Mouse (Mus musculus) lung, postnatal 0 days (tissue): ENCODE data around the gene Sike1. TPM values are rescaled to one million over a fixed set of nuclear protein-coding genes. Genes with fewer than 3 reads are reported as not detected.

Source experiments
- ATAC-seq: fragments of 200-750 bp; cut with Nextera tagmentation; 2 replicates; pipeline ENCODE4 v1.8.0; 2017; ENCODE audit warnings: moderate library complexity
- DNase-seq: peaks from one replicate; pipeline ENCODE4 v3.0.0-alpha.2; 2016; ENCODE audit warnings: low spot score
- H3K27ac ChIP-seq: fragments of 300-500 bp; sonication (generic); 2 replicates; pipeline ENCODE4 v1.5.1; 2014; ENCODE audit warnings: antibody characterized with exemption, mild to moderate bottlenecking, low read length, mixed read lengths
- H3K27me3 ChIP-seq: fragments of 300-500 bp; sonication (generic); replicated peaks from 2 replicates; pipeline ENCODE4 v1.6.1; 2014; ENCODE audit warnings: low read length, mixed read lengths; ENCODE audit not compliant: insufficient read depth
- H3K36me3 ChIP-seq: fragments of 300-500 bp; sonication (generic); 2 replicates; pipeline ENCODE4 v1.6.1; 2014; ENCODE audit warnings: low read length, mixed read lengths; ENCODE audit not compliant: insufficient read depth
- H3K4me1 ChIP-seq: fragments of 300-500 bp; sonication (generic); 2 replicates; pipeline ENCODE4 v1.6.1; 2014; ENCODE audit warnings: antibody characterized with exemption, low read depth, low read length, mixed read lengths; ENCODE audit not compliant: insufficient read depth
- H3K4me2 ChIP-seq: fragments of 300-500 bp; sonication (generic); replicated peaks from 2 replicates; pipeline ENCODE4 v1.6.1; 2014; ENCODE audit warnings: low read depth, mild to moderate bottlenecking, low read length, moderate library complexity, mixed read lengths
- H3K4me3 ChIP-seq: fragments of 300-500 bp; sonication (generic); 2 replicates; pipeline ENCODE4 v1.5.1; 2014; ENCODE audit warnings: low read depth, low read length
- H3K9ac ChIP-seq: fragments of 300-500 bp; sonication (generic); replicated peaks from 2 replicates; pipeline ENCODE4 v1.6.1; 2014; ENCODE audit warnings: low read depth, mild to moderate bottlenecking
- H3K9me3 ChIP-seq: fragments of 300-500 bp; sonication (generic); 2 replicates; pipeline ENCODE4 v1.6.1; 2016; ENCODE audit warnings: low read length, mixed read lengths
- CTCF ChIP-seq: IDR thresholded peaks from 2 replicates; pipeline ENCODE4 v1.5.1; 2016; ENCODE audit warnings: antibody characterized with exemption, mild to moderate bottlenecking
- EP300 ChIP-seq: IDR thresholded peaks from 2 replicates; pipeline ENCODE4 v1.6.1; 2016; ENCODE audit warnings: antibody characterized with exemption, mild to moderate bottlenecking, control low read depth
- WGBS: fragments of 180-500 bp; shearing (Covaris S2); extraction: QIAGEN DNeasy Blood & Tissue Kit; methylation state at CpG from one replicate; pipeline ENCODE4 v1.1.7; 2014; 5-methylcytosine and 5-hydroxymethylcytosine counted together
- polyA plus RNA-seq: library from polyadenylated mRNA; unstranded; fragments of >200 nt; fragmentation: Nextera tagmentation; extraction: Ambion mirVana; gene quantifications from 2 replicates; pipeline ENCODE4 v1.2.1, GENCODE M21; 2015

The Sike1 gene
- polyA plus RNA-seq, 1 experiment from 2014 or later: 56.3 TPM

GRCm38 (mm10) chr3:103019462-103019861 lies 24.0 kb downstream of the Sike1 start:
- WGBS: 79% methylated on average over 2 of the region's 2 CpGs

GRCm38 (mm10) chr3:103020249-103020942 lies 24.9 kb downstream of the Sike1 start, which contains the start of gene Csde1:
TSS of gene Csde1 (plus strand) at chr3:103020426.
- Histone ChIP-seq H3K4me2 (peak within 1 kb of the TSS; percentile 75), H3K36me3 (no peaks in the 10 kb centered on the region), H3K27ac (peak within 1 kb of the TSS; percentile 96), H3K9me3 (no peaks in the 10 kb centered on the region), H3K27me3 (no peaks in the 10 kb centered on the region), H3K4me3 (peak within 1 kb of the TSS; percentile 91), H3K4me1 (peaks cover 10% of the 10 kb centered on the region; the same call in 1 of the 2 replicates), H3K9ac (peak within 1 kb of the TSS; percentile 99)
- peak; percentile 38 for TF ChIP-seq CTCF
- peak; percentile 33; the same call in 1 of the 2 replicates for TF ChIP-seq EP300
- DNase-seq (peak; percentile 100), ATAC-seq (peak; percentile 97)
- WGBS: under 1% methylated on average over 55 of the region's 55 CpGs

More at GRCm38 (mm10) chr3:103019462-103019861, 24.0 kb downstream of the Sike1 start:
- ATAC-seq (no peak), DNase-seq (no peak)
- Histone ChIP-seq H3K4me2 (peak overlapping the region; percentile 23; the same call in 1 of the 2 replicates), H3K9me3 (no peaks in the 10 kb centered on the region), H3K9ac (no peak overlapping the region), H3K36me3 (no peaks in the 10 kb centered on the region), H3K27me3 (no peaks in the 10 kb centered on the region), H3K4me1 (peaks cover 10% of the 10 kb centered on the region; the same call in 1 of the 2 replicates), H3K4me3 (peak overlapping the region; percentile 91; the same call in 1 of the 2 replicates), H3K27ac (peak overlapping the region; percentile 96)
- TF ChIP-seq EP300 (0 out of 2 replicates have a peak, but pooled peaks have one; percentile 8), CTCF (no peak)

- DNase-seq (peak; percentile 97), ATAC-seq (peak; percentile 91)
- Histone ChIP-seq H3K36me3 (no peaks in the 10 kb centered on the region), H3K9ac (peak overlapping the region; percentile 99), H3K4me1 (peaks cover 10% of the 10 kb centered on the region; the same call in 1 of the 2 replicates), H3K4me2 (peak overlapping the region; percentile 75), H3K9me3 (no peaks in the 10 kb centered on the region), H3K27ac (peak overlapping the region; percentile 96), H3K27me3 (no peaks in the 10 kb centered on the region), H3K4me3 (peak overlapping the region; percentile 91)
- no peak for TF ChIP-seq CTCF
- 0 out of 2 replicates have a peak, but pooled peaks have one; percentile 21 for TF ChIP-seq EP300
- WGBS: under 1% methylated on average over 34 of the region's 37 CpGs
These were observed 25.6 kb downstream of the Sike1 start for GRCm38 (mm10) chr3:103020943-103021638.

GRCm38 (mm10) chr3:103026174-103026573 lies 30.7 kb downstream of the Sike1 start:
- DNase-seq (peak; percentile 19), ATAC-seq (no peak)
- Histone ChIP-seq H3K9ac (no peak overlapping the region), H3K27me3 (no peaks in the 10 kb centered on the region), H3K27ac (no peak overlapping the region), H3K4me3 (no peak overlapping the region), H3K9me3 (no peaks in the 10 kb centered on the region), H3K4me2 (no peak overlapping the region), H3K36me3 (peaks cover 6% of the 10 kb centered on the region; the same call in 1 of the 2 replicates), H3K4me1 (peaks cover 10% of the 10 kb centered on the region; the same call in 1 of the 2 replicates)
- TF ChIP-seq EP300 (no peak), CTCF (peak; percentile 57)
- WGBS: 87% methylated on average over 1 of the region's 1 CpGs

- TF ChIP-seq CTCF (no peak), EP300 (no peak)
- Histone ChIP-seq H3K4me3 (no peak overlapping the region), H3K9ac (no peak overlapping the region), H3K27me3 (no peaks in the 10 kb centered on the region), H3K27ac (no peak overlapping the region), H3K4me2 (no peak overlapping the region), H3K36me3 (peaks cover 10% of the 10 kb centered on the region; the same call in 1 of the 2 replicates), H3K4me1 (no peaks in the 10 kb centered on the region), H3K9me3 (no peaks in the 10 kb centered on the region)
- 92% methylated on average over 6 of the region's 6 CpGs for WGBS
- no peak for DNase-seq
- no peak for ATAC-seq
These were observed 44.8 kb downstream of the Sike1 start for GRCm38 (mm10) chr3:103040285-103040684.

- Histone ChIP-seq H3K27ac (no peak overlapping the region), H3K9ac (no peak overlapping the region), H3K9me3 (no peaks in the 10 kb centered on the region), H3K27me3 (no peaks in the 10 kb centered on the region), H3K4me1 (no peaks in the 10 kb centered on the region), H3K36me3 (peaks cover 10% of the 10 kb centered on the region; the same call in 1 of the 2 replicates), H3K4me3 (no peak overlapping the region), H3K4me2 (no peak overlapping the region)
- ATAC-seq: no peak
- WGBS: 86% methylated on average over 1 of the region's 1 CpGs
- TF ChIP-seq EP300 (no peak), CTCF (no peak)
- no peak for DNase-seq
These were observed 45.4 kb downstream of the Sike1 start for GRCm38 (mm10) chr3:103040861-103041379.
